7 mouse cellular contexts compared by ENCODE assay signal in the genomic region with DNA sequence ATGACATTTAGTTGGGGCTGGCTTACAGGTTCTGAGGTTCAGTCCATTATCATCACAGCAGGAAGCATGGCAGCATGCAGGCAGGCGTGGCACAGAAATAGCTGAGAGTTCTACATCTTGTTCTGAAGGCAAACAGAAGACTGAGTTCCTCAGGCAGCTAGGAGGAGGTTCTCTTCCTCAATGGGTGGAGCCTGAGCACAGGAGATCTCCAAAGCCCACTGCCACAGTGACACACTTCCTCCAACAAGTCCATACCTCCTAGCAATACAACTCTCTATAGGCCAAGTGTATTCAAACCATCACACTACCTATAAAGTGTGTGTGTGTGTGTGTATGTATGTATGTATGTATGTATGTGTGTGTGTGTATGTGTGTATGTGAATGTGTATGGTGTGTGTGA. TPM values are rescaled to one million over a fixed set of nuclear protein-coding genes. Genes with fewer than 3 reads are reported as not detected.
DNase-seq lines count a peak whose midpoint lies in the region; ATAC-seq and TF ChIP-seq lines count a peak whose summit lies in the region.
"Not testable (repeated sequence)": the region's sequence is repeated elsewhere in the genome, so short reads cannot be mapped to it uniquely, and the experiment has no call there.

No protein-coding gene starts in this region.

- not testable (repeated sequence) for H3K9ac ChIP-seq in MEL (ENCODE audit: control insufficient read depth, low read depth, low read length, poor library complexity, severe bottlenecking)

- H3K79me2 ChIP-seq in MEL (ENCODE audit: control insufficient read depth, insufficient read depth, low read length, poor library complexity) = not testable (repeated sequence)

- not testable (repeated sequence) for H3K9me3 ChIP-seq in MEL (replicated peaks; ENCODE audit: insufficient read depth, low read length)
- H3K9me3 ChIP-seq in megakaryocyte, embryonic 14.5 days = peaks cover 25% of the 10 kb centered on the region

- TF ChIP-seq RAD21 in MEL (IDR thresholded peaks at IDR 0.05; ENCODE audit: low read depth, low read length) = not testable (repeated sequence)

- H3K4me1 ChIP-seq in MEL (ENCODE audit: control insufficient read depth in 1 of 2, insufficient read depth in 2 of 2, low read length in 2 of 2) = not testable (repeated sequence)
- peaks cover 82% of the 10 kb centered on the region for H3K4me1 ChIP-seq in megakaryocyte, embryonic 14.5 days

- TF ChIP-seq POLR2A in MEL (IDR thresholded peaks at IDR 0.05; ENCODE audit: control insufficient read depth in 1 of 2, insufficient read depth in 1 of 2, low read depth in 1 of 2, low read length in 2 of 2, poor library complexity in 1 of 2) = not testable (repeated sequence)

- TF ChIP-seq EP300 in MEL (IDR thresholded peaks at IDR 0.05; ENCODE audit: low read depth in 1 of 2, low read length in 2 of 2) = not testable (repeated sequence)

- DNase-seq in 416B (ENCODE audit: low read depth) (peak; percentile 61), MEL (ENCODE audit: low read depth, low spot score) (peak; percentile 42)
- DNase-seq in T-cell, adult 2 months (ENCODE audit: low spot score) = peak; percentile 32
- DNase-seq in thymus, postnatal 25 days = peak; percentile 18

- not testable (repeated sequence) for TF ChIP-seq CTCF in MEL (IDR thresholded peaks at IDR 0.05 in 2 of 3, conservative IDR thresholded peaks at IDR 0.05 in 1 of 3; ENCODE audit: control insufficient read depth in 1 of 3, insufficient read depth in 1 of 3, low read depth in 2 of 3, low read length in 3 of 3, poor library complexity in 1 of 3, severe bottlenecking in 1 of 3)

- H3K4me3 ChIP-seq in MEL (ENCODE audit: control insufficient read depth in 1 of 2, insufficient read depth in 1 of 2, low read depth in 2 of 2, low read length in 2 of 2) = not testable (repeated sequence)
- H3K4me3 ChIP-seq in megakaryocyte, embryonic 14.5 days (replicated peaks) = peak overlapping the region; percentile 14

- peak; percentile 56; the same call in 1 of the 2 replicates for ATAC-seq in granulocyte monocyte progenitor cell, adult 5-6 weeks (replicated peaks; ENCODE audit: poor library complexity, severe bottlenecking)
- peak; percentile 38; the same call in 1 of the 2 replicates for ATAC-seq in neutrophil, adult 5-6 weeks (ENCODE audit: extremely low read depth, insufficient number of reproducible peaks, low FRiP score, poor library complexity, severe bottlenecking)

- not testable (repeated sequence) for H3K27ac ChIP-seq in MEL (ENCODE audit: control insufficient read depth, low read depth, low read length)

- not testable (repeated sequence) for H3K36me3 ChIP-seq in MEL (ENCODE audit: control insufficient read depth in 1 of 2, insufficient read depth in 2 of 2, low read length in 2 of 2)
- peaks cover 32% of the 10 kb centered on the region for H3K36me3 ChIP-seq in megakaryocyte, embryonic 14.5 days (replicated peaks; ENCODE audit: low read length)

- H3K27me3 ChIP-seq in MEL (ENCODE audit: control insufficient read depth in 1 of 2, insufficient read depth in 2 of 2, low read length in 2 of 2); megakaryocyte, embryonic 14.5 days (replicated peaks): not testable (repeated sequence)

RNA-seq across cellular contexts. Expression of a gene that starts 25.9 kb away (rescaled TPM):
- total RNA-seq in MEL (2012; rRNA removed) = 19.6 and 22.8 TPM in 2 replicates
- polyA plus RNA-seq in MEL (2012; ENCODE audit: insufficient read depth in 1 of 2, insufficient read length in 2 of 2, low read depth in 1 of 2, low replicate concordance in 2 of 2, missing spikeins in 1 of 2) = 10 to 100 TPM in 1 of 2 experiments, not detected in 1; 23.3 TPM
- total RNA-seq in granulocyte monocyte progenitor cell, adult 5-6 weeks (2014; fragmentation: Nextera tagmentation) = 46.2 and 58.5 TPM in 2 replicates
- 14.7 and 16.6 TPM in 2 replicates for total RNA-seq in granulocyte monocyte progenitor cell, adult 5-6 weeks (2017)
- 181 and 204 TPM in 2 replicates for polyA plus RNA-seq in megakaryocyte, embryonic 14.5 days (2012; ENCODE audit: insufficient read depth, low replicate concordance)
- total RNA-seq in neutrophil, adult 5-6 weeks (2017) = 10.9 and 12.1 TPM in 2 replicates
